Mouse (Mus musculus): ENCODE measurements at regions not wholly inside any gene's neighbourhood (a gene's known extent, or its start where the extent isn't known, plus 50 kb on each side); places are given as distances from the start of the nearest gene placed in this dataset.

GRCm38 (mm10) chr13:7146337-7146736 is 497.8 kb upstream of the Pfkp start:
- TF ChIP-seq CHD1 (IDR thresholded peaks at IDR 0.05; ENCODE audit: low read depth, low read length) (no peak), TAL1 (IDR thresholded peaks at IDR 0.05; ENCODE audit: low read length) (no peak), ZMIZ1 (IDR thresholded peaks at IDR 0.05; ENCODE audit: low read depth, low read length) (no peak), HCFC1 (IDR thresholded peaks at IDR 0.05; ENCODE audit: low read depth, low read length) (no peak), RAD21 (IDR thresholded peaks at IDR 0.05; ENCODE audit: low read depth, low read length) (no peak)

GRCm38 (mm10) chr13:7110572-7110971 is 462.0 kb upstream of the Pfkp start:
- Histone ChIP-seq H3K36me3 (ENCODE audit: control insufficient read depth in 1 of 2, insufficient read depth in 2 of 2, low read length in 2 of 2) (no peaks in the 10 kb centered on the region), H3K4me1 (ENCODE audit: control insufficient read depth in 1 of 2, insufficient read depth in 2 of 2, low read length in 2 of 2) (no peaks in the 10 kb centered on the region), H3K9ac (ENCODE audit: control insufficient read depth, low read depth, low read length, poor library complexity, severe bottlenecking) (no peak overlapping the region), H3K79me2 (ENCODE audit: control insufficient read depth, insufficient read depth, low read length, poor library complexity) (no peaks in the 10 kb centered on the region), H3K27ac (ENCODE audit: control insufficient read depth, low read depth, low read length) (no peak overlapping the region), H3K4me3 (ENCODE audit: control insufficient read depth in 1 of 2, insufficient read depth in 1 of 2, low read depth in 2 of 2, low read length in 2 of 2) (no peak overlapping the region), H3K27me3 (ENCODE audit: control insufficient read depth in 1 of 2, insufficient read depth in 2 of 2, low read length in 2 of 2) (no peaks in the 10 kb centered on the region), H3K9me3 (replicated peaks; ENCODE audit: insufficient read depth, low read length) (no peaks in the 10 kb centered on the region)
- TF ChIP-seq POLR2AphosphoS2 (IDR thresholded peaks at IDR 0.05; ENCODE audit: low read length) (no peak), TCF12 (IDR thresholded peaks at IDR 0.05; ENCODE audit: low read depth, low read length) (no peak), USF2 (IDR thresholded peaks at IDR 0.05; ENCODE audit: borderline replicate concordance in 1 of 2, insufficient read depth in 1 of 2, low read depth in 1 of 2, low read length in 2 of 2) (no peak), JUND (IDR thresholded peaks at IDR 0.05; ENCODE audit: low read depth, low read length) (no peak), ELF1 (IDR thresholded peaks at IDR 0.05; ENCODE audit: low read depth, low read length) (no peak), TAL1 (IDR thresholded peaks at IDR 0.05; ENCODE audit: low read length) (no peak), MEF2A (IDR thresholded peaks at IDR 0.05; ENCODE audit: extremely low read depth, insufficient replicate concordance, low read depth, low read length, poor library complexity, severe bottlenecking) (no peak), MXI1 (IDR thresholded peaks at IDR 0.05; ENCODE audit: low read depth, low read length) (no peak)
- DNase-seq (ENCODE audit: low read depth, low spot score) = no peak

More at GRCm38 (mm10) chr13:7146337-7146736, 497.8 kb upstream of the Pfkp start:
- Histone ChIP-seq H3K4me3 (ENCODE audit: control insufficient read depth in 1 of 2, insufficient read depth in 1 of 2, low read depth in 2 of 2, low read length in 2 of 2) (no peak overlapping the region), H3K27me3 (ENCODE audit: control insufficient read depth in 1 of 2, insufficient read depth in 2 of 2, low read length in 2 of 2) (no peaks in the 10 kb centered on the region), H3K4me1 (ENCODE audit: control insufficient read depth in 1 of 2, insufficient read depth in 2 of 2, low read length in 2 of 2) (no peaks in the 10 kb centered on the region), H3K36me3 (ENCODE audit: control insufficient read depth in 1 of 2, insufficient read depth in 2 of 2, low read length in 2 of 2) (no peaks in the 10 kb centered on the region), H3K9ac (ENCODE audit: control insufficient read depth, low read depth, low read length, poor library complexity, severe bottlenecking) (no peak overlapping the region), H3K9me3 (replicated peaks; ENCODE audit: insufficient read depth, low read length) (no peaks in the 10 kb centered on the region), H3K27ac (ENCODE audit: control insufficient read depth, low read depth, low read length) (no peak overlapping the region), H3K79me2 (ENCODE audit: control insufficient read depth, insufficient read depth, low read length, poor library complexity) (no peaks in the 10 kb centered on the region)
- DNase-seq (ENCODE audit: low read depth, low spot score) = no peak

- Histone ChIP-seq H3K4me1 (ENCODE audit: control insufficient read depth in 1 of 2, insufficient read depth in 2 of 2, low read length in 2 of 2) (no peaks in the 10 kb centered on the region), H3K4me3 (ENCODE audit: control insufficient read depth in 1 of 2, insufficient read depth in 1 of 2, low read depth in 2 of 2, low read length in 2 of 2) (no peak overlapping the region), H3K36me3 (ENCODE audit: control insufficient read depth in 1 of 2, insufficient read depth in 2 of 2, low read length in 2 of 2) (no peaks in the 10 kb centered on the region), H3K79me2 (ENCODE audit: control insufficient read depth, insufficient read depth, low read length, poor library complexity) (no peaks in the 10 kb centered on the region), H3K27me3 (ENCODE audit: control insufficient read depth in 1 of 2, insufficient read depth in 2 of 2, low read length in 2 of 2) (no peaks in the 10 kb centered on the region), H3K27ac (ENCODE audit: control insufficient read depth, low read depth, low read length) (no peak overlapping the region), H3K9me3 (replicated peaks; ENCODE audit: insufficient read depth, low read length) (no peaks in the 10 kb centered on the region), H3K9ac (ENCODE audit: control insufficient read depth, low read depth, low read length, poor library complexity, severe bottlenecking) (no peak overlapping the region)
- DNase-seq (ENCODE audit: low read depth, low spot score) = no peak
- TF ChIP-seq GABPA (IDR thresholded peaks at IDR 0.05; ENCODE audit: low read depth, low read length) (no peak), SMC3 (IDR thresholded peaks at IDR 0.05; ENCODE audit: low read depth, low read length) (no peak), MYC (IDR thresholded peaks at IDR 0.05; ENCODE audit: low read depth, low read length) (no peak), POLR2AphosphoS5 (IDR thresholded peaks at IDR 0.05; ENCODE audit: borderline replicate concordance, low read depth, low read length) (no peak), MEF2A (IDR thresholded peaks at IDR 0.05; ENCODE audit: extremely low read depth, insufficient replicate concordance, low read depth, low read length, poor library complexity, severe bottlenecking) (no peak), MAX (IDR thresholded peaks at IDR 0.05; ENCODE audit: low read length) (no peak), CHD1 (IDR thresholded peaks at IDR 0.05; ENCODE audit: low read depth, low read length) (no peak), ETS1 (IDR thresholded peaks at IDR 0.05; ENCODE audit: low read depth, low read length) (no peak)
Measured at GRCm38 (mm10) chr13:7103289-7103688, 454.7 kb upstream of the Pfkp start.
